Mouse (Mus musculus) CD8-positive naive resting alpha-beta T cell, adult 2 months (primary cell): ENCODE measurements around the gene Tent4a.

Source experiments
- DNase-seq, 2 experiments: peaks; one replicate each; pipeline ENCODE4 v3.0.0; 2022; ENCODE audit warnings: low read depth in 2 of 2, low spot score in 2 of 2

The Tent4a gene

GRCm38 (mm10) chr13:69481634-69482505 lies 52.5 kb downstream of the Tent4a start:
- DNase-seq = no peak

GRCm38 (mm10) chr13:69481026-69481425 lies 53.4 kb downstream of the Tent4a start:
- no peak for DNase-seq

- DNase-seq = no peak
Observed at GRCm38 (mm10) chr13:69479906-69480305, 54.5 kb downstream of the Tent4a start.

GRCm38 (mm10) chr13:69478703-69479102 lies 55.7 kb downstream of the Tent4a start:
- no peak for DNase-seq

GRCm38 (mm10) chr13:69460635-69461465 lies 73.6 kb downstream of the Tent4a start:
- no peak for DNase-seq

GRCm38 (mm10) chr13:69459657-69460458 lies 74.6 kb downstream of the Tent4a start:
- DNase-seq = no peak

GRCm38 (mm10) chr13:69458891-69459290 lies 75.5 kb downstream of the Tent4a start:
- no peak for DNase-seq

GRCm38 (mm10) chr13:69458461-69458860 lies 76.0 kb downstream of the Tent4a start:
- no peak for DNase-seq

- no peak for DNase-seq
Observed at GRCm38 (mm10) chr13:69457105-69457504, 77.3 kb downstream of the Tent4a start.

GRCm38 (mm10) chr13:69456641-69457040 lies 77.8 kb downstream of the Tent4a start:
- no peak for DNase-seq

GRCm38 (mm10) chr13:69455476-69456175 lies 78.8 kb downstream of the Tent4a start:
- no peak for DNase-seq
